Mouse (Mus musculus): Measurements from ENCODE around the gene R3hdm1.

Gene R3hdm1

DNA sequence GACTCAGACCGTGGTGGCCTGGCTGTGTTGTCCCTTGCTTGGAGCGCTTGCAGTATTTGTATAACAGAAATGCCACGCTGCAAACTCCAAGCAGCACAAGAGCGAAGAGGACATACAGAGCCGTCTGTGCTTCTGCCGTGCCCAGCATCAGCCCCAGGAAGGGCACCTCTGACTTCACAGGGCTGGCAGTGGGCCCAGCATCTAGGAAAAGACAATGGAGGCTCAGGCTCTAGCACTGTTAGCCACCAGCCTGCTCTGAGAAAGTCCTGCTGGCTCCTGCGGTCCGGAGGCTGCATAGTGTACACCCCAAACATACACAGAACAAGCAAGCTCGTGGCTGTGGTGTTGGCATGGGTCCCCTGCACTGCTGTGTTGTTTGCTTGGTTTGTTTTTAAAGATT lies 182.0 kb downstream of the R3hdm1 start:
- no peak for DNase-seq (ENCODE audit: low read depth)
